Mouse (Mus musculus) MEL (cell line): ENCODE measurements around the gene Slc25a18. TPM values are rescaled to one million over a fixed set of nuclear protein-coding genes. Genes with fewer than 3 reads are reported as not detected.
A peak's percentile ranks its signal among the peaks of the same experiment; 100 is the strongest.

ENCODE experiments used
- BHLHE40 ChIP-seq: IDR thresholded peaks from 2 replicates; pipeline ENCODE4 v1.6.1; 2012; ENCODE audit warnings: low read depth, mild to moderate bottlenecking, inconsistent platforms, low read length, improper control_type of control experiment, borderline replicate concordance
- CHD2 ChIP-seq: IDR thresholded peaks from 2 replicates; pipeline ENCODE4 v1.6.1; 2011; ENCODE audit warnings: low read length, improper control_type of control experiment
- CTCF ChIP-seq, 3 experiments: IDR thresholded peaks in 2 of 3; conservative IDR thresholded peaks in 1 of 3; 2 replicates each; pipeline ENCODE4 v1.5.1; 2011 to 2012; ENCODE audit warnings: low read length in 3 of 3, low read depth in 2 of 3, mild to moderate bottlenecking in 2 of 3, improper control_type of control experiment in 1 of 3, inconsistent platforms in 1 of 3, mixed read lengths in 1 of 3, moderate library complexity in 1 of 3; ENCODE audit not compliant: control insufficient read depth in 1 of 3, insufficient read depth in 1 of 3, poor library complexity in 1 of 3, severe bottlenecking in 1 of 3
- ELF1 ChIP-seq: IDR thresholded peaks from 2 replicates; pipeline ENCODE4 v1.6.1; 2014; ENCODE audit warnings: low read depth, mild to moderate bottlenecking, inconsistent platforms, low read length, improper control_type of control experiment, moderate library complexity
- ETS1 ChIP-seq: IDR thresholded peaks from 2 replicates; pipeline ENCODE4 v1.6.1; 2012; ENCODE audit warnings: low read depth, mild to moderate bottlenecking, inconsistent platforms, low read length, improper control_type of control experiment, moderate library complexity
- GATA1 ChIP-seq: IDR thresholded peaks from 2 replicates; pipeline ENCODE4 v1.6.1; 2011; ENCODE audit warnings: low read depth, low read length, improper control_type of control experiment
- HCFC1 ChIP-seq: IDR thresholded peaks from 2 replicates; pipeline ENCODE4 v1.6.1; 2012; ENCODE audit warnings: low read depth, mild to moderate bottlenecking, inconsistent platforms, low read length, improper control_type of control experiment, moderate library complexity
- JUND ChIP-seq: IDR thresholded peaks from 2 replicates; pipeline ENCODE4 v1.6.1; 2011; ENCODE audit warnings: low read depth, mild to moderate bottlenecking, improper control_type of control experiment, low read length
- MEF2A ChIP-seq: IDR thresholded peaks from 2 replicates; pipeline ENCODE4 v1.6.1; 2014; ENCODE audit warnings: low read depth, mild to moderate bottlenecking, inconsistent platforms, low read length, improper control_type of control experiment; ENCODE audit not compliant: poor library complexity, insufficient replicate concordance, severe bottlenecking; ENCODE audit errors: extremely low read depth
- MXI1 ChIP-seq: IDR thresholded peaks from 2 replicates; pipeline ENCODE4 v1.6.1; 2011; ENCODE audit warnings: mild to moderate bottlenecking, low read depth, low read length, improper control_type of control experiment
- MYC ChIP-seq: IDR thresholded peaks from 2 replicates; pipeline ENCODE4 v1.6.1; 2011; ENCODE audit warnings: low read depth, mild to moderate bottlenecking, low read length, improper control_type of control experiment, moderate library complexity
- NELFE ChIP-seq: IDR thresholded peaks from 2 replicates; pipeline ENCODE4 v1.6.1; 2011; ENCODE audit warnings: low read depth, low read length, improper control_type of control experiment
- POLR2AphosphoS2 ChIP-seq: IDR thresholded peaks from 2 replicates; pipeline ENCODE4 v1.6.1; 2011; ENCODE audit warnings: low read length, improper control_type of control experiment
- POLR2AphosphoS5 ChIP-seq: IDR thresholded peaks from 2 replicates; pipeline ENCODE4 v1.6.1; 2012; ENCODE audit warnings: low read depth, borderline replicate concordance, mild to moderate bottlenecking, inconsistent platforms, low read length, moderate library complexity, mixed read lengths
- RAD21 ChIP-seq: IDR thresholded peaks from 2 replicates; pipeline ENCODE4 v1.6.1; 2011; ENCODE audit warnings: mild to moderate bottlenecking, low read depth, low read length, improper control_type of control experiment
- SIN3A ChIP-seq: IDR thresholded peaks from 2 replicates; pipeline ENCODE4 v1.6.1; 2012; ENCODE audit warnings: low read length, improper control_type of control experiment, inconsistent platforms
- SMC3 ChIP-seq: IDR thresholded peaks from 2 replicates; pipeline ENCODE4 v1.6.1; 2011; ENCODE audit warnings: low read depth, low read length, improper control_type of control experiment
- TAL1 ChIP-seq: IDR thresholded peaks from 2 replicates; pipeline ENCODE4 v1.6.1; 2012; ENCODE audit warnings: mild to moderate bottlenecking, inconsistent platforms, low read length, moderate library complexity, mixed read lengths
- TBP ChIP-seq: IDR thresholded peaks from 2 replicates; pipeline ENCODE4 v1.8.0; 2011; ENCODE audit warnings: low read depth, low read length, improper control_type of control experiment
- TCF12 ChIP-seq: IDR thresholded peaks from 2 replicates; pipeline ENCODE4 v1.6.1; 2014; ENCODE audit warnings: low read depth, mild to moderate bottlenecking, inconsistent platforms, low read length, improper control_type of control experiment, moderate library complexity
- USF1 ChIP-seq: IDR thresholded peaks from 2 replicates; pipeline ENCODE4 v1.6.1; 2014; ENCODE audit warnings: low read depth, mild to moderate bottlenecking, inconsistent platforms, low read length, improper control_type of control experiment, moderate library complexity
- USF2 ChIP-seq, 2 experiments: IDR thresholded peaks; 2 replicates each; pipeline ENCODE4 v1.6.1; 2011 to 2012; ENCODE audit warnings: improper control_type of control experiment in 2 of 2, low read length in 2 of 2, borderline replicate concordance in 1 of 2, inconsistent platforms in 1 of 2, low read depth in 1 of 2, mild to moderate bottlenecking in 1 of 2; ENCODE audit not compliant: insufficient read depth in 1 of 2
- ZC3H11A ChIP-seq: IDR thresholded peaks from 2 replicates; pipeline ENCODE4 v1.6.1; 2012; ENCODE audit warnings: low read depth, mild to moderate bottlenecking, inconsistent platforms, low read length, improper control_type of control experiment
- ZNF384 ChIP-seq: IDR thresholded peaks from 2 replicates; pipeline ENCODE4 v1.6.1; 2012; ENCODE audit warnings: low read depth, mild to moderate bottlenecking, inconsistent platforms, low read length, improper control_type of control experiment
- polyA plus RNA-seq, 2 experiments: library from polyadenylated mRNA; stranded (reverse) in 1 of 2; unstranded in 1 of 2; fragments of >175 nt in 1 of 2; fragments of >200 nt in 1 of 2; gene quantifications; 2 replicates each; pipeline versions ENCODE4 v1.2.1 to v1.2.4; 2012; ENCODE audit warnings: low replicate concordance in 2 of 2, low read depth in 1 of 2; ENCODE audit not compliant: insufficient read length in 2 of 2, insufficient read depth in 1 of 2, missing spikeins in 1 of 2
- total RNA-seq: library from RNA; depleted of rRNA; stranded (reverse); fragments of 300-350 nt; gene quantifications from 2 replicates; pipeline ENCODE4 v1.2.3, GENCODE M21; 2012

Slc25a18 gene
- total and polyA plus RNA-seq, 3 experiments = 0.12 to 0.57 TPM; not detected in 1

DNA sequence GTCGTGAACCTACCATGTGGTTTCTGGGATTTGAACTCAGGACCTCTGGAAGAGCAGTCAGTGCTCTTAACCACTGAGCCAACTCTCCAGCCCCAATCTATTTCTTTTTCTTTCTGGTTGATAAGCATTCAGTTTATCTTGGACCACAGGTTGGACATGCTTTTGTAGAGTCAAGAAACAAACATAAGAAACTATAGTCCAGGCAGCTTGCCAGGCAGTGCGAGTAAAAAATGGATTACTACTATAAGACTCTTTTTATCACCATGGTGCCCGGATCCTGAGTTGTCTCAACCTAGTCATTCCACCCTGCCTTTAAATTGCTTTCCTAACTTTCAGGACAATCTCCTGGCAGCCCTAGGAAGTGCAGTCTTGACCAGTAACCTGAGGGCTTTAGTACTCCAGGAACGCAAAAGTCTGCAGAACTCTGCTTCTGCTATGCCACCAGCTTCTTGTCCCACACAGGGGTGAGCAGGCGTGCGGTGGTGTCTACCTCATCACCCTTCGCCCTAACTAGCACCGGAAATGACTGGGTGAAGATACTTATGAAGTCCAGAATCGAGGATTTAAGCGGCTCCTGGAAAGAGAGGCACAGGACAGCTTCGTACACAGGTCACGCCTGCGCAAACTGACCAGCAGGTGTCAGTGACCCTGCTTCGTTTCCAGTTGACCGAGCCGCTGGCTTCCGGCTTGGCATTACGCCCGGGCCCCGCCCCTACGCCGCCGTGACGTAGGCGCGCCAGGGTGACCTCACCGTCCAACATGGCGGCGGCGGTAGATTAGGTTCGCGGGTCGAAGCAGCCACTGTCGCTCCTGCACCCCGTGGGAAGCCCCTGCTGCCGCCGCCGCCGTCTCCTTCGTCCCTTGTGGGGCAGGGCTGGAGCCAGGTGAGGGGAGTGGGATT, 62.3 kb downstream of the Slc25a18 start, which contains the start of gene Bcl2l13 (continued):
- TF ChIP-seq CHD2 = no peak
- no peak; the same call in 1 of the 2 replicates for TF ChIP-seq BHLHE40
- TF ChIP-seq CTCF (IDR thresholded peaks at IDR 0.05 in 2 of 3, conservative IDR thresholded peaks at IDR 0.05 in 1 of 3; ENCODE audit: control insufficient read depth in 1 of 3, insufficient read depth in 1 of 3, low read depth in 2 of 3, low read length in 3 of 3, poor library complexity in 1 of 3, severe bottlenecking in 1 of 3) = peak in 1 of 3 experiments; percentile 8; a peak in 1 of 6 replicates
- peak; percentile 89 for TF ChIP-seq MXI1
- TF ChIP-seq RAD21 = no peak
- TF ChIP-seq ZC3H11A = no peak
- TF ChIP-seq HCFC1 = peak; percentile 82
- no peak for TF ChIP-seq SMC3
- peak; percentile 94 for TF ChIP-seq ELF1
- TF ChIP-seq TAL1 = peak; percentile 41; the same call in 1 of the 2 replicates
- TF ChIP-seq USF1 = peak; percentile 30; the same call in 1 of the 2 replicates
- TF ChIP-seq TCF12 = peak; percentile 83
- TF ChIP-seq NELFE = peak; percentile 74
- no peak for TF ChIP-seq USF2 (IDR thresholded peaks at IDR 0.05; ENCODE audit: borderline replicate concordance in 1 of 2, insufficient read depth in 1 of 2, low read depth in 1 of 2, low read length in 2 of 2)
- TF ChIP-seq MYC = no peak; the same call in 1 of the 2 replicates
- no peak for TF ChIP-seq MEF2A
- TF ChIP-seq POLR2AphosphoS5 = no peak
- peak; percentile 88 for TF ChIP-seq TBP
- peak; percentile 43; the same call in 1 of the 2 replicates for TF ChIP-seq ZNF384
- TF ChIP-seq GATA1 = peak; percentile 39; the same call in 1 of the 2 replicates
- no peak for TF ChIP-seq JUND
- peak; percentile 79 for TF ChIP-seq POLR2AphosphoS2
- TF ChIP-seq SIN3A = peak; percentile 40
- TF ChIP-seq ETS1 = peak; percentile 84
